Mouse (Mus musculus) stomach, embryonic 15.5 days (tissue): ENCODE measurements at regions not wholly inside any gene's neighbourhood (a gene's known extent, or its start where the extent isn't known, plus 50 kb on each side); places are given as distances from the start of the nearest gene placed in this dataset.

ENCODE experiments used
- ATAC-seq: fragments of 200-750 bp; cut with Nextera tagmentation; 2 replicates; pipeline ENCODE4 v1.8.0; 2017; ENCODE audit warnings: low read depth, moderate number of reproducible peaks, moderate TSS enrichment; ENCODE audit not compliant: insufficient read depth, low FRiP score
- H3K27ac ChIP-seq: fragments of 300-500 bp; sonication (generic); 2 replicates; pipeline ENCODE4 v1.5.1; 2015; ENCODE audit warnings: mild to moderate bottlenecking, inconsistent platforms
- H3K27me3 ChIP-seq: fragments of 300-500 bp; sonication (generic); replicated peaks from 2 replicates; pipeline ENCODE4 v1.6.1; 2015; ENCODE audit warnings: inconsistent platforms
- H3K36me3 ChIP-seq: fragments of 300-500 bp; sonication (generic); 2 replicates; pipeline ENCODE4 v1.6.1; 2015; ENCODE audit warnings: inconsistent platforms
- H3K4me1 ChIP-seq: fragments of 300-500 bp; sonication (generic); 2 replicates; pipeline ENCODE4 v1.6.1; 2015; ENCODE audit warnings: inconsistent platforms
- H3K4me2 ChIP-seq: fragments of 300-500 bp; sonication (generic); 2 replicates; pipeline ENCODE4 v1.6.1; 2015; ENCODE audit warnings: mild to moderate bottlenecking, inconsistent platforms
- H3K4me3 ChIP-seq: fragments of 300-500 bp; sonication (generic); replicated peaks from 2 replicates; pipeline ENCODE4 v1.5.1; 2015; ENCODE audit warnings: inconsistent platforms
- H3K9ac ChIP-seq: fragments of 300-500 bp; sonication (generic); 2 replicates; pipeline ENCODE4 v1.6.1; 2015; ENCODE audit warnings: inconsistent platforms
- H3K9me3 ChIP-seq: fragments of 300-500 bp; sonication (generic); 2 replicates; pipeline ENCODE4 v1.6.1; 2016; ENCODE audit warnings: inconsistent platforms
- WGBS: fragments of 180-500 bp; shearing (Covaris S2); methylation state at CpG from one replicate; pipeline ENCODE4 v1.1.7; 2015; 5-methylcytosine and 5-hydroxymethylcytosine counted together

DNA sequence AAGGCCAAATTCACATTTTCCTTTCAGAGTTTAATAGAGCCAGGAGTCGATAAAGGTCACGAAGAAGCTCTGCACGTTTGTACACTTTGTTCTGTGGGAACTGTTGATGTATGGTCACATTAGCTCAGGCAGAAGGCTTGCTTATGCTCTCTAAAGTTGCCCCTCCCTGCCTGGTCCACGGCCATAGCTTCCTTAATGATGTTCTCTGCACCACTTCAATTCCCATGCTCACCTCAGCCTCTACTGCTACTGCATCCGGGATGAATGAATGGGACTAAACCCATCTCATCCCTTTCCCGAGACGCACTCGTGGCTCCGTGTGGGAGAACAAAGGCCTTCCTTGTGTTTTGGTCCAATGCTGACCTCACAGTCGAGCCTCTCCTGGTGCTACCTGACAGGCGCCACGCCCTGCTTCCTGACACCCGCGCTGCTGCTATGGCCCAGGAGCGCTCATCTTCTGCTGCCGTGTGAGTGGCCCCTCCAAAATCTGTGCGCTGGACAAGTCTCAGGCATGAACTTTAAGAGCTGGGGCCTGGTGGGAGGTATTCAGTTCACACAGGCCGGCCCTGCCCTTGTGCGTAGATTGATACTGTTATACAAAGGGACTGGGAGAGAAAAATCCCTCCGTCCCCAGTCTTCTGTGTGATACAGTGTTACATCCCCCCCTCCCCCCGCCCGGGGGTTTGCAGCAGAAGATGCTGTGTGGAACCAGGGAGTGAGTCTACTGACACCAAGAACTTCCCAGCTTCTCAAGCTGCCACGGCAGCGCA is 386.3 kb upstream of the Trpc7 start:
- ATAC-seq = no peak
- Histone ChIP-seq H3K27me3 (no peaks in the 10 kb centered on the region), H3K4me3 (no peak overlapping the region), H3K9ac (no peak overlapping the region), H3K27ac (no peak overlapping the region), H3K9me3 (no peaks in the 10 kb centered on the region), H3K4me1 (no peaks in the 10 kb centered on the region), H3K36me3 (no peaks in the 10 kb centered on the region), H3K4me2 (no peak overlapping the region)
- 48% methylated on average over 24 of the region's 24 CpGs for WGBS

DNA sequence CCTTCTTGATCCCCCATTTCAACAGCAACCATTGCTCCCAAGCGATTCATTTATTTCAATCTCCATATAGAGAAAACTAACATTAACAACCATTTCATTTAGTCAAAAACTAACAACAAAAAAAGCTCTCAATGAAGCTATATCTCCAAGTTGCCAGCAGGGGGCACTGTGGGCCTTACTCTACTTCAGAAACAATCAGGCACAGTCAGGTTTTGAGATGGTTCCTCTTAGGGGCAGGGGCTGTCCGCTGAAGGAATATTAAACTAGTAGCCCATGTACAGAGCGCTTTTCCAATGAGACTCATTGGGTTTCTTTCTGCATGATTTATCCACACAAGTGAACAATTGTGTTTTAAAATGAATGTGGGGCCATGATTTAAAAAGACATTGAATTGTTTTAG is 385.7 kb upstream of the Trpc7 start:
- WGBS = 32% methylated on average over 3 of the region's 3 CpGs
- H3K27ac ChIP-seq = no peak overlapping the region
- no peaks in the 10 kb centered on the region for H3K27me3 ChIP-seq
- no peaks in the 10 kb centered on the region for H3K9me3 ChIP-seq
- H3K36me3 ChIP-seq = no peaks in the 10 kb centered on the region
- no peaks in the 10 kb centered on the region for H3K4me1 ChIP-seq
- H3K4me3 ChIP-seq = no peak overlapping the region
- H3K4me2 ChIP-seq = no peak overlapping the region
- H3K9ac ChIP-seq = no peak overlapping the region
- no peak for ATAC-seq

GRCm38 (mm10) chr13:57278580-57278979 is 382.8 kb upstream of the Trpc7 start:
- Histone ChIP-seq H3K4me2 (no peak overlapping the region), H3K9ac (no peak overlapping the region), H3K27me3 (no peaks in the 10 kb centered on the region), H3K27ac (no peak overlapping the region), H3K4me1 (no peaks in the 10 kb centered on the region), H3K9me3 (no peaks in the 10 kb centered on the region), H3K4me3 (no peak overlapping the region), H3K36me3 (no peaks in the 10 kb centered on the region)
- 10% methylated on average over 2 of the region's 2 CpGs for WGBS
- ATAC-seq = no peak

- Histone ChIP-seq H3K36me3 (no peaks in the 10 kb centered on the region), H3K27ac (no peak overlapping the region), H3K9ac (no peak overlapping the region), H3K4me3 (no peak overlapping the region), H3K9me3 (no peaks in the 10 kb centered on the region), H3K4me1 (no peaks in the 10 kb centered on the region), H3K27me3 (no peaks in the 10 kb centered on the region), H3K4me2 (no peak overlapping the region)
- 47% methylated on average over 4 of the region's 4 CpGs for WGBS
- ATAC-seq = no peak
Measured at GRCm38 (mm10) chr13:57277076-57277475, 381.3 kb upstream of the Trpc7 start.

DNA sequence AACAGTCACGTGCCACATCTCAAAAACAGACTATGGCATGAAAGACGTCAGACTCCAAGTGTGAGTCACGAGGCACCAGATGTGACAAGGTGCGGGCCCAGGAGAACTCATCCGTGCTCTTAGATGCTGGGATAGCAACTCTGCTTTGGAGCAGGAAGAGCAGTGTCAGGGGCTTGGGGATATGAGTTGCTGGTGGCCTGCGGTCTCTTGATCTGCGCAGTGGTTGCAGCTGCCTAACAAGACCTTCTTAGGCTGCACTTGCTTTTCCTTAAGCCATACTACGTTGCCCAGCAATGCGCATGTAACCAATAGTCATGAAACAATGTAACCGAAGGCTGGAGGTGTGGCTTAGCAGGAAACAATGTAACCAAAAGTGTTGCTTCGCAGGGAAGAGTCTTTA is 380.1 kb upstream of the Trpc7 start:
- H3K27me3 ChIP-seq = no peaks in the 10 kb centered on the region
- 87% methylated on average over 11 of the region's 11 CpGs for WGBS
- H3K9ac ChIP-seq = no peak overlapping the region

GRCm38 (mm10) chr13:57273593-57273992 is 377.8 kb upstream of the Trpc7 start:
- 30% methylated on average over 3 of the region's 3 CpGs for WGBS
- no peak overlapping the region for H3K4me2 ChIP-seq
- no peak for ATAC-seq
- H3K4me1 ChIP-seq = no peaks in the 10 kb centered on the region
- H3K9ac ChIP-seq = no peak overlapping the region
- no peaks in the 10 kb centered on the region for H3K9me3 ChIP-seq
- H3K27me3 ChIP-seq = no peaks in the 10 kb centered on the region
- no peaks in the 10 kb centered on the region for H3K36me3 ChIP-seq
- H3K4me3 ChIP-seq = no peak overlapping the region
- no peak overlapping the region for H3K27ac ChIP-seq

More for the DNA sequence above, 380.1 kb upstream of the Trpc7 start:
- Histone ChIP-seq H3K4me2 (no peak overlapping the region), H3K36me3 (no peaks in the 10 kb centered on the region), H3K4me1 (no peaks in the 10 kb centered on the region), H3K9me3 (no peaks in the 10 kb centered on the region), H3K27ac (no peak overlapping the region), H3K4me3 (no peak overlapping the region)
- no peak for ATAC-seq

DNA sequence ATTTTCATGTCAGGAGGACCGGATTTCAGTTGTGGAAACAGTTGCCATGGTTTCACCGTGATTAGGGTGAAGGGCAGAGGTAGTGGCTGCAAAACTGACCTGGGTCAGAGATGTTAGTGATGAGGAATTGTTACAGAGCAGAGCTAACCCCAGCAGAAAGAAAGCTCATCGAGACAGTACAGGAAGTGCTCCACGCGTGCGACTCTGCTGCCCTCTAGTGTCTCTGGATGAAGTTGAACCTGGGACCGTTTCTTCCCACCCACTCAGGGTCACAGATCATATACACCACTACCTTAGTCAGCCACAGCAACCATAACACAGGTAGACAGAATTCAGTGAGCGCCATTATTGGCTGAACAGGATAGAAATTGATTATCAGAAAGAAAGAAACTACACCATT is 373.8 kb upstream of the Trpc7 start:
- Histone ChIP-seq H3K4me1 (no peaks in the 10 kb centered on the region), H3K9me3 (no peaks in the 10 kb centered on the region), H3K9ac (no peak overlapping the region), H3K27me3 (no peaks in the 10 kb centered on the region), H3K4me2 (no peak overlapping the region), H3K36me3 (no peaks in the 10 kb centered on the region), H3K4me3 (no peak overlapping the region), H3K27ac (no peak overlapping the region)
- no peak; the same call in 1 of the 2 replicates for ATAC-seq
- 13% methylated on average over 8 of the region's 8 CpGs for WGBS

GRCm38 (mm10) chr13:57259920-57260319 is 364.1 kb upstream of the Trpc7 start:
- H3K4me2 ChIP-seq = no peak overlapping the region
- H3K36me3 ChIP-seq = no peaks in the 10 kb centered on the region
- H3K27ac ChIP-seq = no peak overlapping the region
- H3K9ac ChIP-seq = no peak overlapping the region
- no peak overlapping the region for H3K4me3 ChIP-seq
- H3K4me1 ChIP-seq = no peaks in the 10 kb centered on the region
- WGBS = 5% methylated on average over 6 of the region's 6 CpGs
- H3K9me3 ChIP-seq = no peaks in the 10 kb centered on the region
- no peak; the same call in 1 of the 2 replicates for ATAC-seq
- no peaks in the 10 kb centered on the region for H3K27me3 ChIP-seq

DNA sequence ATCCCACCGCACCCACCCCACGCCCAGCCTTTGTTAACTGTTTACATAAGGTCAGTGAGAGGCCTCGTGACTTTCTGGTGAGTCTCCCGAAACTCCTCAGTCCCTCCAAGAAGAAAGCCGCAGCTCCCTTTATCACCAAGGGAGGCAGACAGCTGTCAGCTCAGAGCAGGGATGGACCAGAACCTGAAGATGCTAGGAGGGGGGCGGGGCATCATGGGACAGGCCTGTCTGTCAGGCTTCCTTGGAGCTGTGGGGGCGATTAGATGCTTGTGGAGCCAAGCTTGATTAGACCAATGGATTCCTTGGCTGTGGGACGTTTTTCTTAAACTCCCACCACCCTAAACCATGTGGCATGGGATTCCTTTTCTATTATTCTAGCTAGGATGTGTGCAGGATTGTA is 363.7 kb upstream of the Trpc7 start:
- Histone ChIP-seq H3K4me1 (no peaks in the 10 kb centered on the region), H3K9ac (no peak overlapping the region), H3K27me3 (no peaks in the 10 kb centered on the region), H3K9me3 (no peaks in the 10 kb centered on the region), H3K36me3 (no peaks in the 10 kb centered on the region), H3K27ac (no peak overlapping the region), H3K4me2 (no peak overlapping the region), H3K4me3 (no peak overlapping the region)
- ATAC-seq = no peak
- WGBS = 57% methylated on average over 8 of the region's 8 CpGs

DNA sequence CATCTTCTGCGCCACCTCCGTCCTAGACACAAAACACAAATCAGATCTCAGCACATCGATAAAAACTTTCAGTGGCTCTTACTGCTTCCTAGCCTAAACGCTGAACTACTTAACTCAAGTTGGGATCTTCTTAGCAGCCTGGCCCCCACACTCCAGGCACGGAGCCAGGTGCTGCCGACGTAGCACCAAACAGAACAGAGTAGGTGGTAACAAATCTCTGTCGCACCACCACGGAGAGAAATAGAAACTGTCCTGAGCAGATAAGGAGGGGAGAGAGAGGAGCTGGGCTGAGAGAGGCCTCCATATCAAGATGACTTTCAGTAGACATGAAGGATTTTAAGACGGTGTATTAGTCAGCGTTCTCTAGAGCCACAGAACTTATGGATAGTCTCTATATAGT is 360.1 kb upstream of the Trpc7 start:
- H3K27ac ChIP-seq = no peak overlapping the region
- H3K9me3 ChIP-seq = no peaks in the 10 kb centered on the region
- ATAC-seq = no peak
- no peak overlapping the region for H3K9ac ChIP-seq
- no peaks in the 10 kb centered on the region for H3K4me1 ChIP-seq
- no peaks in the 10 kb centered on the region for H3K36me3 ChIP-seq
- no peaks in the 10 kb centered on the region for H3K27me3 ChIP-seq
- WGBS = 70% methylated on average over 11 of the region's 11 CpGs
- H3K4me3 ChIP-seq = no peak overlapping the region
- H3K4me2 ChIP-seq = no peak overlapping the region

DNA sequence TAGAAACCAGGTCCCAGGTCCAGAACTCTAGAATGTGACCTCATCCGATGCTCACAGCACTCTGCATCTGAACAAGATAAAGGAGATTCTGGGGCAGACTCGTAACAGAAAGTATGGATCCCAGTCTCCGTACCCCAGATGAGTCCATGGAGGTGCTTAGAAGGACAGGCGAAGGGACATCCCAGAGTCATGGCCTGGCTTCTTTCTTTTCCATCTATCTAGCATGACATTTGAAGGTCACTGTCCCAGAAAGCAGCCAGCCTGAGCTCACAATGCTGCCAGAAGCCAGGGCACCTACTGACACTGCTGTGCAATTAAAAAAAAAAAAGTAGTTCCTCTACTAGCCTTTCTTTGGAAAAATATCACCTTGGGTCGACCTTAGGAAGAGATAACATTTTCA is 354.1 kb upstream of the Trpc7 start:
- no peak for ATAC-seq
- Histone ChIP-seq H3K4me3 (no peak overlapping the region), H3K4me2 (no peak overlapping the region), H3K9ac (no peak overlapping the region), H3K27me3 (no peaks in the 10 kb centered on the region), H3K27ac (no peak overlapping the region), H3K9me3 (no peaks in the 10 kb centered on the region), H3K4me1 (no peaks in the 10 kb centered on the region), H3K36me3 (no peaks in the 10 kb centered on the region)
- WGBS = 81% methylated on average over 5 of the region's 5 CpGs

- Histone ChIP-seq H3K9me3 (no peaks in the 10 kb centered on the region), H3K4me3 (no peak overlapping the region), H3K27ac (no peak overlapping the region), H3K27me3 (no peaks in the 10 kb centered on the region), H3K4me1 (no peaks in the 10 kb centered on the region), H3K36me3 (no peaks in the 10 kb centered on the region), H3K4me2 (no peak overlapping the region), H3K9ac (no peak overlapping the region)
- ATAC-seq = no peak
- WGBS = 87% methylated on average over 4 of the region's 4 CpGs
Measured at GRCm38 (mm10) chr13:57249401-57249800, 353.6 kb upstream of the Trpc7 start.
